Mouse (Mus musculus) left cerebral cortex, postnatal 14 days (tissue): ENCODE data around the gene Aldh3b2. TPM values are rescaled to one million over a fixed set of nuclear protein-coding genes. Genes with fewer than 3 reads are reported as not detected.
"Not testable (repeated sequence)": the region's sequence is repeated elsewhere in the genome, so short reads cannot be mapped to it uniquely, and the experiment has no call there.

Source experiments
- DNase-seq, 2 experiments: peaks; one replicate each; pipeline ENCODE4 v3.0.0; 2021 to 2022; ENCODE audit warnings: low spot score in 2 of 2, mixed read lengths in 1 of 2
- intact Hi-C: fragments of 180-260 bp; cut with DNase I; formaldehyde crosslinking; loops from one replicate; pipeline ENCODE4 v1.15.1; 2025
- total RNA-seq, 2 experiments: library from RNA; stranded (reverse); gene quantifications; 2 replicates each; pipeline ENCODE4 v1.2.3; 2021

Gene Aldh3b2
- total RNA-seq, 2 experiments from 2014 or later, result 1.8 to 2.4 TPM

DNA sequence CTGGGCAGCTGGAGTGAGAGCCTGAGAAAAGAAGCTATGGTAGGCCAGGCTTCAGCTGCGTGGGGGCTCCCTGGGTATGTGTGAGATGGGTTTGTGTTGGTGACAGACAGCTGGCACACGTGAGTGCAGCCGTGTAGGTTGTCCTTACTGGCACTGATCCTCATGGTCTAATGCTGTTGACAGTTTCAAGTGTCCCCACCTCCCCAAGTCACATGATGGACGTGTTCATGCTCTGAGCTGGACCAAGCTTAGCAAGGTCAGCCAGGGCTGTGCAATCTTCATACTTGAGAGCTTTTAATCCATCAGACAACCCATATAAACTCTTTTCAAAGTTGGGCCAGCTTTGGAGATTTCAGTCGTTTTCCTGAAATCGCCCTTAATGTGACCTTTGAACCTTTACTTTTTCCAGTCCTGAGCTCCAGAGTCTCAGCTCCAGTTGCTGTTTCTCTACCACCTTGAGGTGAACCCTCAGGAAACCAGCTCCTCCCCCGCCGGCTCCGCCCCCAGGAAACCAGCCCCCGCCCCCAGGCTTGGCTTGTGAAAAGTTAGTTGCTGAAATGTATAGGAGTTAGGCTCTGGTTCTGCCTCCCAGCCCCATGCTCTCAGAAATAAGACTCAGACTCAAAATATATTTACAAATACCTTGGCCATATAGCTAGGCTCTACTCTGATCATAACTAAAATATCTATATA is 26.1 kb upstream of the Aldh3b2 start:
- intact Hi-C loops, result loop anchor here (1.0 to 2.0 kb wide), 2 partner anchors 35 to 66 kb away; partner anchors contain the start of gene Ndufv1
- no peak for DNase-seq

DNA sequence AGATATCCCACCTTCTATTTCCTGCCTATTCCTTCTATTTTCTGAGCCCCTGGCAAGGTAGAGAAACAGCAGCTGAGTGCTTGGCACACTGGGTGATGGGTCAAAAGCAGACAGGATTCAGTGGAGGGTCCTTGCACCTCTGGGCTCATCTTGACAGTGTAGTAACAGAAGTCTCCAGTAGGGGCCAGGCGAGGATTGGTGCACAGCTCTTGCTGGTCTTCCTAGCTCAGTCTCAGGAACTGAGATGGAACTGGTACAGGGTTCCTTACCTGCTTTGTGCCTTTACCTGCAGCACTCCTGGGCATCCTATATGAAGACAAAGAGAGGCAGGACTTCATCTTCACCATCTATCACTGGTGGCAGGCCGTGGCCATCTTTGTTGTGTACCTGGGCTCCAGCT is 25.4 kb upstream of the Aldh3b2 start:
- intact Hi-C loops, result loop anchor here (1.0 to 2.0 kb wide), 2 partner anchors 34 to 66 kb away; partner anchors contain the start of gene Ndufv1
- DNase-seq, result peak; percentile 52 to 81

DNA sequence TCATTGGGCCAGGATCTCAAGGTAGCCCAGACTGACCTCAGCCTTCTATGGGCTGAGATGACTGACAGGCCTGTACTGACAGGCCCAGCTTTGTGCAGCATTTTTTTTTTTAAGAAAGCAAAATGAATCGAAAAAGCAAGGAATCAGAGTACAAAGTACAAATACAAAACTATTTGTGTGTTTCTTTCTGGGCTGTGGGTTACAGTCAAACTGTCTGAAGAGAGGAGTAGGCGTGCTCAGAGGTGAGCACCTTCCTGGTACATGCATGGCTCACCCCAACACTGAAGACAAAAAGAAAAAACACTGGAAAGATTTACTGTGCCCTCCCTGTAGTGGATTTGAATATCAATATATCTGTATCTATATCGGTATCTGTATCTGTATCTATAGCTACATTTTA is 24.3 kb upstream of the Aldh3b2 start:
- no peak for DNase-seq
- intact Hi-C loops, result loop anchor here (2.0 kb wide), 1 partner anchor 33 kb away; no protein-coding TSS in a partner anchor

DNA sequence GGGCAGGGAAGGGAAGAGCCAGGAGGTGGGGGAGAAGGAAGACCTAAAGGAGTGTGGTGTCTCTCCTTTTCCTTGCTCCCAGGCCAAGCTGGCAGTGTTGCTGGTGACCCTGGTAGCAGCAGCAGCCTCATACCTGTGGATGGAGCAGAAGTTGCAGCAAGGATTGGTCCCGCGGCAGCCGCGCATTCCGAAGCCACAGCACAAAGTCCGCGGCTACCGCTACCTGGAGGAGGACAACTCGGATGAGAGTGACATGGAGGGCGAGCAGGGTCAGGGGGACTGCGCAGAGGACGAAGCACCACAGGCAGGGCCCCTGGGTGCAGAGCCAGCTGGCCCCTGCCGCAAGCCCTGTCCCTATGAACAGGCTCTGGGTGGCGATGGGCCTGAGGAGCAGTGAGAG is 23.6 kb upstream of the Aldh3b2 start:
- intact Hi-C loops, result no loop called here

DNA sequence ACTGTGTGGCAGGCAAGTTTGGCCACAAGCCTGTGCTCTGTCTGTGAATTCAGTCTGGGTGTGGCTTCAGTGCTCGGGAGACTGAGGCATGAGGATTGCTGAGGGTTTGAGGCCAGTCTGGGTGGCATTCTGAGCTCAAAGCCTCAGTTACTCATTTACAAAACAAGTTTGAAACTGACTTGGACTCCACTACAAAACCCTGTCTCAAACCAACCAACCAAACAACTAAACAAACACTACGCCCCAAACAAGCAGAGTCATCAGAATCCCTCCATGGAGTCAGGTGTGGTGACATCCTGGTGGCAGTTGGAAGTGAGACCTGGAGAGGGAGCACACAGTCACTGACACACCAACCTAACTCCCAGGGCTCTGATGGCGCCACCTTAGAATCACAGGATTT is 21.8 kb upstream of the Aldh3b2 start:
- no peak for DNase-seq
- intact Hi-C loops, result loop anchor here (10.0 kb wide), 1 partner anchor 134 kb away; the partner anchor contains the start of gene Cabp2

More for the DNA sequence above, 23.6 kb upstream of the Aldh3b2 start:
- DNase-seq, result no peak

DNA sequence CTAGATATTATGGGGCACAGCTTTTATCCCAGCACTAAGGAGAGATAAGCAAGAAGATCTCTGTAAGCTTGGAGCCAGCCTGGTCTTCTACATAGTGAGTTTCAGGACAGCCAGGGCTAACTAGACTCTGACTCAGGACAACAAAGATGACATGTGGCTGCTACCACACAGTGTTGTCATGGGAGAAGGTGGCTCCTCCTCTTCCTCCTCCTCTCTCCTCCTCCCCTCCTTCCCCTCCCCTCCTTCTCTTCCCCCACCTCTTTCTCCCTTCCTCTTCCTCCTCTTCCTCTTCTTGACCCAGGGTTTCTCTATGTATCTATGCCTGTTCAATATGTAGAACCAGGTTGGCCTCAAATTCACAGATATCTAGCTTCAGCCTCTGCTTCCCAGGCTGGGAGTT is 20.7 kb upstream of the Aldh3b2 start:
- intact Hi-C loops, result loop anchor here (10.0 kb wide), 1 partner anchor 133 kb away; the partner anchor contains the start of gene Cabp2
- no peak for DNase-seq

DNA sequence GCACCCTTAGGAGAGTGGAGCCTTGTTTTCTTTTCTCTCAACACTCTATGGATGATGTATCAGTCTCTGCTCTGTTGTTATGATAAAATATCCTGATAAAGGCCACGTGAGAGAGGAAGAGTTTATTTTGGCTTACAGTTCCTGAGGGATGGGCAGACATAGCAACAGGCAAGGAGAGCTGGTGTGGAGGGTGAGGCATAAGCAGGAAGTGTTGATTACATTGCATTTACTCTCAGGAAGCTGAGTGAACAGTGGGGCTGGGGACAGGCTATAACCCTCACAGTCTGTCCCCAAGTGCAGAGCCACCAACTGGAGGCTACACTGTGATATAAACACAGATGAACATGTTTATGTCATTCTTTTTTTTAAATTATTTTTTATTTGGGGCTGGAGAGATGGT is 20.0 kb upstream of the Aldh3b2 start:
- DNase-seq, result no peak
- intact Hi-C loops, result loop anchor here (10.0 kb wide), 1 partner anchor 133 kb away; the partner anchor contains the start of gene Cabp2

DNA sequence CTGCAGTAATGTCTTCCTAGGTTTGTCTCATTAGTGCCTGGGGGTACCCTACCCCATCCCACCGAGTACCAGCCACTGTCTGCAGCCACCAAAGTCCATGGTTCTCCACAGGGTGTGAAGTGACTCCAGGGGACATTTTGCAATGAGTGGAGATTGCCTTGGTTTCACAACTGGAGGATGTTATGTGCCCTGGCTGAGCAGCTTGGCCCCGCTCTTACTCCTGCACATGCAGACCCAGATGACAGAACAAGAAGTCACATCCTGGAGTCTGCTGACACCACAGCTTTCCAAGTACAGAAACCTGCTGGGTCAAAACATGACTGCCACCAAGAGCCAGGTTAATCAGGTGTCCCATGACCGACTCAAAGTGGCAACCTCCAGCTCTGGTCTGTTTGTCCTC is 17.1 kb upstream of the Aldh3b2 start:
- intact Hi-C loops, result loop anchor here (10.0 kb wide), 1 partner anchor 130 kb away; the partner anchor contains the start of gene Cabp2
- DNase-seq, result no peak

DNA sequence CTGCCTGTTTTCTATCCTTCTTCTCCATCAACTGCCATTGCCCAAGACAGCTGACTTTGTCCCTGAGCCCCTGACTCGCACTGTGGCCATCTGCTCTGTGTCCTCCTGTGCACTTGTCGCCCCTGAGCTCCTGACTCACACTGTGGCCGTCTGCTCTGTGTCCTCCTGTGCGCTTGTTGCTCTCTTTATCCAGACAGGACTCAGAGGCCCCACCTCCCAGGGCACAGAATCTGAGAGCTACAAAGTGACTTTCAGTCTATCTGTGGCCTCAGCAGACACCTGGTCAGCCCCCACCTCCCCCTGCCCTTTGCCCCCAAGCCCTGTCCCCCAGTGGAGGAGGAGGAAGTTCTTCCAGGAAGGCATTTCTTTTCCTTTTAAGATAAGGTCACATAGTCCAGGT is 16.3 kb upstream of the Aldh3b2 start:
- DNase-seq, result no peak
- intact Hi-C loops, result loop anchor here (10.0 kb wide), 1 partner anchor 129 kb away; the partner anchor contains the start of gene Cabp2

DNA sequence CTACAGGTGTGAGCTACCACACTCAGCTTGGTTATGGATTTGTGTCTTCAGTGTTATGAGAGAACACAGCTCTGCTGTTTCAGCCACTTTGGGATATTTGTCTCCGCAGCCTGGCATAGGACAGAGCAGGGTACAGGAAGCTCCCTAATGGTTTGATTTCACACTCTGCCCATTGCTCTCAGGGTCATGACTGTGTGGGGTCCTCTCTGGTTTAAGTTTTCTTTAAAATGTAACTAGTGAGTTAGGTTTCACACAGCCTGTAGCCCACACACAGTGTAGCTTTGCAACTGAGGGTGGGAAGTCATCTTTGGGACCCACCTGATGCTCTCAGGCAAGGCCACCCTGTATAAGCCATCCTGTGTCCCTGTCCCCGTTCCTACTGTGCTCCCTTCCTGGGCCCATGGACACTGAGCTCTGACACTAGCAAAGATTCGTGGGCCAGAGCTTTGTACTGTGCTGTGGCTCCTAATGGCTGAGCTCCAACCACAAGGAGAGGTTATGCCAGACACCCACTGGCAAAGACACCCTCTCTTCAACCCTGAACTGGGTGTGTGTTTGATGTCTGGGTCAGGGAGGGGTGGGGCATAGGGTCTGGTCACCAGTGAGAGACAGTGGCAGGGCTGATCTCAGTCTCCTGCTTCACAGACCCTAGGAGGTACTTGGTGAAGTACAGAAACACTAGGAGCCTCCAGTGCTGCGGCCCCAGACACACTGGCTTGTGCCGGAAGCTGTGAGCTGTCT is 14.7 kb upstream of the Aldh3b2 start:
- DNase-seq, result not testable (repeated sequence)
- intact Hi-C loops, result loop anchor here (10.0 kb wide), 1 partner anchor 127 kb away; the partner anchor contains the start of gene Cabp2

DNA sequence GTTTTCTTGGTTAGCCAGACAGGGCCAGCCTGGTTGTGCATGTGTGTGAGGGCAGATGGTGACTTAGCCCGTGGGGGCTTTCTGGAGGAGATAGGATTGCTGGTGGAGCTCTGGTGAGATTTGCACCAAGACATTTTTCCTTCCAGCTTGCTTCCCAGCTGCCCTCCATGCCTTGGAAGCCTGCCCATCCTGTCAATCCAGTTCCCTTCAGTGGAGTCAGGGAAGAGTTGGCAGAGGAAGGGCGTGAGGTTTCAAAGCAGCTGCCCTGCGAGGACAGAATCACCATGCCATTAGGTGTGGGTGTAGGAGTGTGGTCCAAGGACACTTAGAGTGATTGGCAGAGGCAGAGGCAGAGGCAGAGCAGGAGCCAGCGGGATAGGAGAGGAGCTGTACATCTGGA is 13.7 kb upstream of the Aldh3b2 start, which contains the start of gene Aldh3b3:
Gene Aldh3b3 (plus strand): TSS at position 176 of the 400 bp plus-strand sequence.
- DNase-seq, result no peak

DNA sequence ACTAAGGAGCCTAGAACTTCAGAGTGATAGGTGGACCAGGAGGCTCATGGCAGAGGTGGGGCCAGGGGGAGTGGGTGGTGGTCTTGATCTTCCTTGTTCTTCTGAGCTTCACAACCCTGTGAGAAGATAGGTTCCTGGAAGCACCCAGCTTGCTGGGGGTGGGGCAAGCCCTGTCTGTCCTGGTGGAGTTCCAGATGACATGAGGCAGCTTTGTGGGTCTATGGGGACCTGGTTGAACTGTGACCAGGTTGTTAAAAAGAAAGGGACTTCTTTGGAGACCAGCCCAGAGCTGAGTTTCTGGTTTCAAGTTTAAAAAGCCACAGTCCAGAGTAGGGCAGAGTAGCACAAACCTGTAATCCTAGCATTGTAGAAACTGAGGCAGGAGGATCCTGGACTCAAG is 13.1 kb upstream of the Aldh3b2 start:
- intact Hi-C loops, result loop anchor here (10.0 kb wide), 1 partner anchor 126 kb away; the partner anchor contains the start of gene Cabp2
- DNase-seq, result no peak

More for the DNA sequence above, 13.7 kb upstream of the Aldh3b2 start, which contains the start of gene Aldh3b3:
- intact Hi-C loops, result loop anchor here (10.0 kb wide), 1 partner anchor 126 kb away; the partner anchor contains the start of gene Cabp2

DNA sequence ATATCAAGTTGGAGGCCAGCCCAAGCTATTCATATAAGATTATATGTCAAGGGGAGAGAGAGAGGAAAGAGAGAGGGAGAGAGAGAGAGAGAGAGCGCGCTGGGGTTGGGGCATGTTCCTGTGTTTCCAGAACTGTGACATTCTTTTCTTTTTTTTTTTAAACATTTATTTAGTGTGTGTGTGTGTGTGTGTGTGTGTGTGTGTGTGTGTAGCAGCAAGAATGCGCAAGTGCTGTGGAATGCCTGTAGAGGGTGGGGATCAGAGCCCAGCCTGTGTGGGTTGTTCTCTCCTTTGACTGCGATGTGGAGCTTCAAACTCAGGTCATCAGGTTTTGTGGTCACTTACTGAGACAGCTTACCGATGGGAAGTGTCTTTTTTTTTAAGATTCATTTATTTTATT is 11.9 kb upstream of the Aldh3b2 start:
- intact Hi-C loops, result no loop called here
- DNase-seq, result no peak

DNA sequence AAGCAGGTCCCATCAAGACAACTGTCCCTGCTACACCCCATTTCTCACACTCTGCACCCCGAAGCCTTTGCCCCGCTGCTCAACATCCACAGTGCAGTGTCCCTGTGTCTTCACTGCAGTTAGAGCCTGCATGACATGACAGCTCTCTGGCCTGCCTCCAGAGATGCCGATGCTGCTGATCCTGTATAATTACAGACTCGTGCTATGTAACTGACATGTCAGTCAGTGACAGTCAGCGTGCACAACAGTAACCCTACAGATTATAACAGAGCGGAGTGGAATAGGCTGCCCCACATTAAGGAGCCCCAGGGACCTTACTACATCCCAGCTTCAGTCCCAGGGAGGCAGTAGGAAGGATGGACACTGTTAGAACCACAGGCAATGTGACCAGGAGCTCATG is 10.3 kb upstream of the Aldh3b2 start:
- intact Hi-C loops, result not testable (repeated sequence)

DNA sequence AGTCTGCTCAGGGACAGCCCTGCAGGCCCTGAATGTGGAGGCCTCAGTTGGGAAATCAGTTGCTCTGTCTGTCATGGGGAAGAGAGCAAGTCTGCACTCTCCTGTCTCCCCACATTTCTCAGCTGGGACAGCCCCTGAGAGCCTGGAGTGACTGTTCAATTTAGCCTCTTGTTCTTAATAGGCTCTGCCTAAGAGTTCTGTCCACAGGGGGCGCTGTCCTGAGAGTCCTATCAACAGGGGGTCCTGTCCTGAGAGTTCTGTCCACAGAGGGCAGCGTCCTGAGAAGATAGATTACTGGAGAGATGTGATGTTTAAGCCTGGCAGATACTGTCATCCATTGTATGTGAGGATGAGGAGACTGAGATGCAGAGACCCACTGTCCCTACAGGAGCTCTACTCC is 9.7 kb upstream of the Aldh3b2 start:
- intact Hi-C loops, result no loop called here
- peak in 1 of 2 experiments; percentile 28 for DNase-seq

More for the DNA sequence above, 10.3 kb upstream of the Aldh3b2 start:
- not testable (repeated sequence) for DNase-seq

DNA sequence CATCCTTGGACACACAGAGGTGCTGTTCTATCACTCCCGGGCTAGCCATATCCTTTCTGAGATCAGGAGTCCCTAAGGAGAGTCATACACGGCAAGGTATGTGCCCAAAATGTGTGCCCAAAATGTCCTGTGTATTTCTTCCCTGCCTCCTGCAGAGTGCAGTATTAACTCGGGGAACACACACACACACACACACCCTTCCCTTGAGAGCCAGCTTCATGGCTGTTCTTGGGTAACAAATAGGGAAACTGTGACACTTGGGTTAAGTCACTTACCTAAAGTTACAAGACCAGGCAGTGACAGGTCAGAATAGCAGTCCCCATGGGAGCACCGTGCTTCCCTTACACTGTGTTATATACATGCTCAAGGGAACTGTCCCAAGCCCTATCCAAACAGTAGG is 8.1 kb upstream of the Aldh3b2 start:
- DNase-seq, result no peak
- intact Hi-C loops, result no loop called here

DNA sequence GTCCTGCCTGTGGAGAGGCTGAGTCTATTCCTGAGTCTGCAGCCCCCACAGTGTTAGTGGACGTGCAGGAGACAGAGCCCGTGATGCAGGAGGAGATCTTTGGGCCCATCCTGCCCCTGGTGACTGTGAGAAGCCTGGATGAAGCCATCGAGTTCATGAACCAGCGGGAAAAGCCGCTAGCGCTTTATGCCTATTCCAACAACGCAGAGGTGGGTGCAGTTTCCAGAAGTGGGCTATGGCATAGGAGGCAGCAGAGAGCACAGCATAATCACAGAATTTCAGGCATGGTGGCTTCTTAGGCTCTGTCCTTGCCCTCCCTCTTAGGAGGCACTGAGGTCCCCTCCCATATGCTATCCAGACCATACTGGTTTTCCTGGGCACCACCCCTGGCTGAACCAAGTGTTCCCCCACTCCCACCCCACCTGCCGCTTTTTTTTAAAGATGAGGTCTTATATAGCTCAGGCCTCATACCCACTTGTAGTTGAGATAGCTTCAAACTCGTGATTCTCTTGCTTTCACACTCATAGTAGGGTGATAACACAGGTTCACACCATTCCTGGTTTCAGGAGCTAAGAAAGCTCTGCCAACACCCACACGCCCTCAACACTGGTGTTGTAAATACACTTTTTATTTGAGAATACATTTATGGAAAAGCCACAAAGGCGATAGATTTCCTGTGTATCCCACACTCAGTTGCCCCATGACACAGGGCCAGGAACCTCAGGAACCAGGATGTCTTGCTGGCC is 5.6 kb upstream of the Aldh3b2 start:
- intact Hi-C loops, result no loop called here
- peak in 1 of 2 experiments; percentile 45 for DNase-seq

DNA sequence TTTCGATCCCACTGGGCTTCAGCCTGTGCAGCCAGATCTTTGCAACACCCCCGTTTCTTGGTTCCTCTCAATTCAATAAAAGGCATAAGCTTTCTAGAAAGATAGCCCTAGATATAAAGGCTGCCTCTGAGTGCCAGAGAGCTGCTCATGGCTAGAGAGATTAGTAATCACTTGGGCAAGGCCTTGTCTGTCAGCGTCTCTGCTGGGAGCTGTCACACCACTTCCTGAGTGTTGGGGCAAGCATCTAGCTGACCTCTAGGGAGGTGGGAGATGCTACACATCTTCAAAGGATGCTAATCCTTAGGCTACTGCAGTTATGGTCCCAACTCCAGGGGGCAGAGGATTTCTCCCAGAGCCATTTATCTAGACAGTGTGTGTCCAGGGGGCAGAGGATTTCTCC is 4.9 kb upstream of the Aldh3b2 start:
- intact Hi-C loops, result no loop called here

DNA sequence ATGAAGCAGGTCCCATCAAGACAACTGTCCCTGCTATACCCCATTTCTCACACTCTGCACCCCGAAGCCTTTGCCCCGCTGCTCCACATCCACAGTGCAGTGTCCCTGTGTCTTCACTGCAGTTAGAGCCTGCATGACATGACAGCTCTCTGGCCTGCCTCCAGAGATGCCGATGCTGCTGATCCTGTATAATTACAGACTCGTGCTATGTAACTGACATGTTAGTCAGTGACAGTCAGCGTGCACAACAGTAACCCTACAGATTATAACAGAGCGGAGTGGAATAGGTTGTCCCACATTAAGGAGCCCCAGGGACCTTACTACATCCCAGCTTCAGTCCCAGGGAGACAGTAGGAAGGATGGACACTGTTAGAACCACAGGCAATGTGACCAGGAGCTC is 2.5 kb downstream of the Aldh3b2 start:
- DNase-seq, intact Hi-C loops: not testable (repeated sequence)

More for the DNA sequence above, 4.9 kb upstream of the Aldh3b2 start:
- no peak for DNase-seq
